Mouse (Mus musculus) kidney, postnatal 4 days (tissue): Measurements from ENCODE around the gene Fbxo44.

ENCODE experiments used
- DNase-seq, 2 experiments: peaks; one replicate each; pipeline ENCODE4 v3.0.0; 2021; ENCODE audit warnings: mixed read lengths in 2 of 2

Fbxo44 gene

GRCm38 (mm10) chr4:148164461-148164860, 4.2 kb upstream of the Fbxo44 start:
- no peak for DNase-seq

- DNase-seq: peak; percentile 82 to 90
These were observed 3.7 kb upstream of the Fbxo44 start for GRCm38 (mm10) chr4:148164002-148164439.

DNA sequence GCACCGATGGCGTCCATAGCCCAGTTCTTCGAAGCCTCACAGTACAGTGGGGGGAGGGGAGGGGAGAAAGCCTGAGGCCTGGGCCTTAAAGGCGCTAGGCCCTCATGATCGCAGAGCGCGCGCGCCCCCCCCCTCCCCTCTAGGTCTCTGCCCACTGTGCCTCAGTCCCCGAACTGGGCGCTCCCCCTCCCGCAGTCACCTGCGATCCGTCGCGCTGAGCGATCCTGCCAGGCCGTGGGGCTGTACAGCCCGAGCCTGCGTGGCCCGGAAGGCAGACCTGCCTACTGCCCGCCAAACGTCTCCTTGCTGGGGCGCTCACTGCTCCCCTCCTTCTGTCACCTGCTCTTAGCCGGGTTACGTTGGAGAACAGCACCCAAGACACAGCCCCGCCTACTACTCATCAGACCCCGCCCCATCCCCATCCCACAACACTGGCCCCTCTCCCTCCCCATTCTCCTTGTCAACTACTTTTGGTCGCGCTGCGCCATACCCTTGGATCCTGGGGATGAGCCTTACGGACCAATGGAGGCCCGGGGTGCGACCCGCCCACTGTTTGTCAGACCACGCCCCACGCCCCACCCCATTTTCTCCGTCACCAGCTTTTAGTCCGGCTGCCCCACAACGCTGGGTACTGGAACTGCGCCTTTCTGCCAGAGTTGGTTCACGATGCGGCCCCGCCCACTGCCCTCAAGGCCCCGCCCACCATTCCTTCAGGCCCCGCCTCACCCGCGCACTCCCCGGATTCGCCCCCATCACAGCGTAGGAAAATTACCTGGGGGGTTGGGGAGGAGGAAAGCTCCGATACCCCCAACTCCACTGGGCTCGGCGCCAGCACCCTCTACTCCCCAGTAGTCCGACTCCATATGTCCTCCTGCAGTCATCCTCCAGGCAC, 492 bp downstream of the Fbxo44 start:
- DNase-seq: peak; percentile 95 to 96

DNA sequence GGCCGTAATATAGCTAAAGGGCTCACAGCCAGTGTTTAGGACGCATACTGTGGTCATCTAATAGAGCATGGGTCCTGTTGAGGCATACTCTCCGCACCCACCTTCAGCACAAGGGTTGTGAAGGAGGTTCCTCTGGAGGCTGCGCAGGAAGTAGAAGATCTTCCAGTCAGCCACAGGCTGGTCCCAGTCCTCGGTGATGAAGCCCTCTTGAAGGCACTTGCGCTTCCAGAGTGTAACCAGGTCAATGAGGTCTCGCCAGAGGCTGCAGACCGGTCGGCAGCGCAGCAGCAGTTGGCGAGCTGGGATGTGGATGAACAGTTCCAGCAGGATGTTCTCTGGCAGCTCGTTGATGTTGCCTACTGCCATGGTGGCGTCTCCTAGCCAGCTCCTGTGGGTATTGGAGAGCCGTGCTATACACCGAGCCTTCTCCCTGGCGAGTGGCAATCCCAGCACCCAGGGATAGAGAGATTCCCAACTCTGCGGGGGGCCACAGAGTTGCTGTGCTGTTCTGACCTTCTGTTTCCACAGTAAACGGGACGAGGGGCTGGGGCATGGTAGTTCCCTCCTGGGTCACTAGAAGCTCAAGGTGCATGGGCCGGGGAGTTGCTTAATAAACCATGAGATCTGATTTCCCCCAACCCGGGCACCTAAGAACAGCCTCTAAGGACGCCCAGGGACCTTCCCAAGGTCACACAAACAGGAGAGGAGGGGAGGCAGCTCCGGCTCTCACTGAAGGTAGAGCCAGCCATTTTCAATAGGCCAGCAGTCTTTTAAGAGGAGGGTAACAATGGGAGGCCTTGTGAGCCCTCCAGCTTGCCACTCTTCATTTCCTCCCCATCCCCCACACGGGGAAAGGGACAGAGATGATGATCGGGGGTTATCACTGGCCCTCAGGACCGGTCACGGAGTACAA, 1.6 kb downstream of the Fbxo44 start:
- DNase-seq: no peak

DNA sequence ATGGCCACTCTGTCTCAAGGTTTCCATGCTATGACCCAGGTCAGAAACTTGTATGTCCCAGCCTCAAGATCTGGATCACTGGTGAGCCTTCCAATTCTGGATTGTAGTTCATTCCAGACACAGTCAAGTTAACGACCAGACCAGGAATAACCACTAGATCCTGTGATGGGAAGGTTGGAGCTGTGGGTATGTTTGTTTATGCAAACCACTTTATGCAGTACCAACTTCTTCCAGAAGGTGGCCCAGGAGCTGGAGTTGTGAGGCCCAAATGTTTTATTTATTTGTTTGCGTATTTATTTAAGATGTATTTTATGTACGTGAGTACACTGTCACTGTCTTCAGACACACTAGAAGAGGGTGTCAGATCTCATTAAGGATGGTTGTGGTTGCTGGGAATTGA, 5.3 kb downstream of the Fbxo44 start:
- peak; percentile 54 to 59 for DNase-seq

- DNase-seq: no peak
These were observed 6.3 kb downstream of the Fbxo44 start for GRCm38 (mm10) chr4:148154006-148154405.

DNA sequence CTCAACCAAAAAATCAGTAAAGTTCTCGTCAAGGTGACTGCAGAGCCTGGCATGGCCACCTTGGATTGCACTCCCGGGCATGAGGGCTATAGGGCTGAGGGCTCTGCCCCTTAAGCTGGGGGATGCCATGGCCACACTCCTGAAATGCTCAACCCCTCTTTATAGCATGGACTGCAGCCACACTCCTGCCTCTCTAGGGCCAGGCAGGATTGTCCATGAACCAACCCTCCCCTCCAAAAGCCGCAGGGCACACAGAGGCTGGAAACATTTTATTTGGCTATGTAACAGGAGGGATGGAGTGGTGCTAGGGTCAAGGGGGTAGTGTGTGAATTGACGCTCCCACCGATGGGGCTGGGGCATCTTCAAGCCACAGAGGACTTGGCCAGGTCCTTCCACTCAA, 7.7 kb downstream of the Fbxo44 start:
- no peak for DNase-seq

- DNase-seq: peak; percentile 88 to 94
These were observed 8.8 kb downstream of the Fbxo44 start, which contains the start of gene Fbxo6 for GRCm38 (mm10) chr4:148151267-148152168. Fbxo6 (minus strand) TSS chr4:148152140.

GRCm38 (mm10) chr4:148150953-148151266, 9.4 kb downstream of the Fbxo44 start:
- DNase-seq: no peak

DNA sequence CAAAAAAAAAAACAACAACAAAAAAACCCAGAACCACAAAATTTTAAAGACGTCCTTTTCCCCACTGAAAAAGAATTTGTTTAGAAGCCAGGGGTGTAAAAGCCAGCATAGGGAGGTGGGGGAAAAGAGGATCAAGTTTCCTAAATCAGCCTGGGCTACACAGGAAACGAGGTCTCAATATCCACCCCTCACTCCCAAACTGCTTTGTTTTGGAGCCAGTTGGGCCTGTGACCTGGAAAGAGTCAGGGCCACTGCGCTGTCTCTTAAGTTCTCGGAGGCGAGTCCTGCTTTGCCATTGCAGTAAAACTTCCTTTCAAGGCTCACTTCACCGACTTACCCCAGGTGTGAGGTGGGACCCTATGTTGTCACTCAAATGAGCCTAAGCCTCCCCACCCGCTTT, 10.0 kb downstream of the Fbxo44 start:
- DNase-seq: no peak

- peak in 1 of 2 experiments; percentile 54 for DNase-seq
These were observed 10.7 kb downstream of the Fbxo44 start for GRCm38 (mm10) chr4:148149540-148149939.

- DNase-seq: no peak
These were observed 12.6 kb downstream of the Fbxo44 start for GRCm38 (mm10) chr4:148147714-148148113.

DNA sequence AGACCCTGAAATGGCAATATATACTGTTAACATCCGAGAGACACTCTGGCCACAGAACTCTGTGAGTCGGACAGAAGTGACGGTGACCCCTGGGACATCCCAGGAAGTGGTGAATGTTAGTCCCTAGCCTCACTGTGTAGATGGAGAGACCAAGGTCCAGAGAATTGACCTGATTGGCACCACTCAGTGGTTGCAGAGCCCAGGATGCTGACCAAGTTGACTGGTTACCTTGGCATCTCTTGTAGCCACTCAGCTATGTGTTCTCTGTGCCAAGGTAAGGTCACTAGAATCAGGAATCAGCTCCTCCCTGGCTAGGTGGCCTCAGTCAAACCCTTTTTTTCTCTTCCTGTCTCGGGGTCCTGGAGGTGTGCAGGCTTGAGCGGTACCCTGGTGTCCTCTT, 16.6 kb downstream of the Fbxo44 start:
- DNase-seq: no peak

GRCm38 (mm10) chr4:148140098-148141011, 19.9 kb downstream of the Fbxo44 start:
- peak; percentile 93 to 95 for DNase-seq

DNA sequence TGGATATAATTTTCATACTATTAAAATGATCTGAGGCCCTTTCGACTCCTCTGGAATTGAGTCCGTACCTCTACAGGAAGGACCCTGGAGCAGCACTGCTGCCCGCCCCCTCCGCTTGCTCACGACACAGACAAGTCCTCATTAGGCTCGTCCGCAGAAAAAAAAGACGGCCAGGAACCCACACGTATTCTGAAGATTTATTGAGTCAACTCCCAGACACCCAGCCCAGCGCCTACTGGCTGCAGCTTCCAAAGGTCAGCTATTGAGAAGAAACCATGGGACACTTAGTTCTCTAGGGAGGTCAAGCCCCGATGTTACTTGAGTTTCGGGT, 20.6 kb downstream of the Fbxo44 start:
- DNase-seq: no peak

- DNase-seq: no peak
These were observed 22.8 kb downstream of the Fbxo44 start for GRCm38 (mm10) chr4:148137503-148137902.

- DNase-seq: no peak
These were observed 25.3 kb downstream of the Fbxo44 start for GRCm38 (mm10) chr4:148134988-148135387.

DNA sequence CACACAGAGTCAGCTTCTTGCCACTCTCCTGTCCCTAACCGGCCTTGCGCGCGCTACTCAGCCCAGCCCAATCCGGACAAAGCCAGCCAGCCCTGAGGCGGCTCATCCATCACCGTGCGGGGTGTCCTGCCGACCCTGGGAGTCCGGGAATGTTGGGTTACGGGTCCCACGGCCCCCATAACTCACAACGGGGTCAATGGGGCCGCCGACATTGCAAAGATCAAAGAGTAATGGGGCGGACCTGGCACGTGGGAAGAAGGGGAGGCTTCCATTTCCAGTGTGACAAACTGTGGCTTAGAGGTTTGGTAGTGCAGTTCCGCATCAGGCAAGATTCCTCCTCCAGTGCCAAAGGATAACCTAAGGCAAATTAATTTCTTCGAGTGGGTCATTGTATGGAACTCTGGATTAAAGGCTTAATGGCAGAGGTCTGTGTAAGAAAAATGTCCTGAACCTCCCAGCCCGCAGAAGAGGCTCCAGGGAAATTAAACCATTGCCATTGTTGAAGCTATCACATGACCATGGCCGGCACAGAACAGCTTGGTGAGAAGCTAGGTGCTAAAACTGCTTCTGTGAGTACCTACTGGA, 28.7 kb downstream of the Fbxo44 start:
- DNase-seq: peak; percentile 53 to 62

- peak; percentile 81 to 87 for DNase-seq
These were observed 29.5 kb downstream of the Fbxo44 start, which contains the start of gene Draxin for GRCm38 (mm10) chr4:148130561-148131413. Draxin (minus strand) TSS chr4:148130698.

DNA sequence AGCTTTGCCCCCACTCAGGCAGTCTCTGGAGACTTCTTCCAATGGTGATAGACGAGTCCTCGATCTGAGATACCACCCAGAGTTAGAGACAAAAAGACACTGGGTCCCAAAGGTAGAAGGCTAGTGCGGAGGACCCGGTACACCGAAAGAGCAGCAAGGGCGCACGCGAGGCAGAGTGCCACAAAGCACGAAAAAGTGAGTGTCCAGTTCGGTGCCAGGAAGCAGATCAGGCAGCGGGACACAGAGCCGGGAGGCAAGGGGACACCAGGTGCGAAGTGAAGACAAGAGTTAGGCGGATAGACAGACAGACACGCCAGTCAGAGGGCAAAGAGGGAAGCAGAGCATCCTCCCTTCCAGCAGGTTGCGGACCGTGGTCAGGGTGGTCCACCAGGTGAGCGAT, 30.1 kb downstream of the Fbxo44 start, which contains the start of gene Mad2l2:
TSS of gene Mad2l2 (plus strand) at position 252 of the 400 bp plus-strand sequence.
- DNase-seq: peak in 1 of 2 experiments; percentile 16
